Mouse (Mus musculus): ENCODE data around the gene Mavs. TPM values are rescaled to one million over a fixed set of nuclear protein-coding genes. Genes with fewer than 3 reads are reported as not detected.

Gene Mavs
- polyA plus RNA-seq, 1 experiment from 2014 or later: 6.7 TPM

- peak; percentile 75 for ATAC-seq
- Histone ChIP-seq H3K9ac (ENCODE audit: low read depth, low read length) (no peak overlapping the region), H3K4me1 (ENCODE audit: control insufficient read depth, insufficient read depth, low read length) (no peaks in the 10 kb centered on the region), H3K9me3 (replicated peaks; ENCODE audit: control insufficient read depth, low read length, poor library complexity, severe bottlenecking) (no peaks in the 10 kb centered on the region), H3K27ac (ENCODE audit: low read length) (no peak overlapping the region), H3K4me2 (ENCODE audit: low read length) (no peak overlapping the region), H3K27me3 (ENCODE audit: control insufficient read depth, insufficient read depth, low read depth, low read length) (no peaks in the 10 kb centered on the region), H3K4me3 (ENCODE audit: low read depth, low read length) (no peak overlapping the region), H3K36me3 (ENCODE audit: control insufficient read depth, insufficient read depth, low read length) (no peaks in the 10 kb centered on the region)
- WGBS: 35% methylated on average over 7 of the region's 7 CpGs
Observed at GRCm38 (mm10) chr2:131253681-131254328, 19.9 kb downstream of the Mavs start.

DNA sequence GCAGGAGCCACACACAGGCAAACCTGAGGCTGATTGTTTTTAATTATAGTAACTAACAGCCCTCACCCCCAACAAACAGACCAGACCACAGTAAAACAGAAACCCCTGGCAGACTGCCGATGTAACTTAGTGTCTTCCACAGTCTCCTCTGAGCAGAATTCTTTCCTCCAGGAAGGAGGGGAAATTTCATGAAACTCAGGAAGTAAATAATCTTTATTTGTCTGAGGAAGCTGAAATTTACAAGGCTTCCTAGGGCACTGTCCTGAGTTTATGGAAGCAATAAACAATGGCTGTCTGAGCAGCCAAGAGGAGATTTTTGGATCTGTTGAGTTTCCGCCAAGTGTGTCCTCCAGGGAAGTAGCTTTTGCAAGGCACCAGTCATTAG, 20.5 kb downstream of the Mavs start:
- 84% methylated on average over 2 of the region's 2 CpGs for WGBS
- no peak overlapping the region for H3K4me2 ChIP-seq (ENCODE audit: low read length)
- no peaks in the 10 kb centered on the region for H3K9me3 ChIP-seq (replicated peaks; ENCODE audit: control insufficient read depth, low read length, poor library complexity, severe bottlenecking)
- no peak overlapping the region for H3K4me3 ChIP-seq (ENCODE audit: low read depth, low read length)
- no peaks in the 10 kb centered on the region for H3K27me3 ChIP-seq (ENCODE audit: control insufficient read depth, insufficient read depth, low read depth, low read length)
- H3K36me3 ChIP-seq (ENCODE audit: control insufficient read depth, insufficient read depth, low read length): no peaks in the 10 kb centered on the region
- H3K9ac ChIP-seq (ENCODE audit: low read depth, low read length): no peak overlapping the region
- H3K4me1 ChIP-seq (ENCODE audit: control insufficient read depth, insufficient read depth, low read length): no peaks in the 10 kb centered on the region
- H3K27ac ChIP-seq (ENCODE audit: low read length): no peak overlapping the region
- no peak for ATAC-seq

- H3K9me3 ChIP-seq (replicated peaks; ENCODE audit: control insufficient read depth, low read length, poor library complexity, severe bottlenecking): no peaks in the 10 kb centered on the region
- no peak for ATAC-seq
- WGBS: 52% methylated on average over 3 of the region's 3 CpGs
- H3K36me3 ChIP-seq (ENCODE audit: control insufficient read depth, insufficient read depth, low read length): no peaks in the 10 kb centered on the region
- no peak overlapping the region for H3K4me2 ChIP-seq (ENCODE audit: low read length)
- no peak overlapping the region for H3K27ac ChIP-seq (ENCODE audit: low read length)
- no peaks in the 10 kb centered on the region for H3K27me3 ChIP-seq (ENCODE audit: control insufficient read depth, insufficient read depth, low read depth, low read length)
- H3K4me1 ChIP-seq (ENCODE audit: control insufficient read depth, insufficient read depth, low read length): no peaks in the 10 kb centered on the region
- no peak overlapping the region for H3K9ac ChIP-seq (ENCODE audit: low read depth, low read length)
- H3K4me3 ChIP-seq (ENCODE audit: low read depth, low read length): no peak overlapping the region
Observed at GRCm38 (mm10) chr2:131255738-131256137, 21.9 kb downstream of the Mavs start.

GRCm38 (mm10) chr2:131258693-131259092, 24.8 kb downstream of the Mavs start:
- no peak overlapping the region for H3K4me2 ChIP-seq (ENCODE audit: low read length)
- peaks cover 14% of the 10 kb centered on the region for H3K4me1 ChIP-seq (ENCODE audit: control insufficient read depth, insufficient read depth, low read length)
- no peaks in the 10 kb centered on the region for H3K9me3 ChIP-seq (replicated peaks; ENCODE audit: control insufficient read depth, low read length, poor library complexity, severe bottlenecking)
- no peaks in the 10 kb centered on the region for H3K27me3 ChIP-seq (ENCODE audit: control insufficient read depth, insufficient read depth, low read depth, low read length)
- H3K4me3 ChIP-seq (ENCODE audit: low read depth, low read length): no peak overlapping the region
- H3K9ac ChIP-seq (ENCODE audit: low read depth, low read length): no peak overlapping the region
- H3K36me3 ChIP-seq (ENCODE audit: control insufficient read depth, insufficient read depth, low read length): no peaks in the 10 kb centered on the region
- no peak for ATAC-seq
- WGBS: 83% methylated on average over 8 of the region's 8 CpGs
- H3K27ac ChIP-seq (ENCODE audit: low read length): no peak overlapping the region

DNA sequence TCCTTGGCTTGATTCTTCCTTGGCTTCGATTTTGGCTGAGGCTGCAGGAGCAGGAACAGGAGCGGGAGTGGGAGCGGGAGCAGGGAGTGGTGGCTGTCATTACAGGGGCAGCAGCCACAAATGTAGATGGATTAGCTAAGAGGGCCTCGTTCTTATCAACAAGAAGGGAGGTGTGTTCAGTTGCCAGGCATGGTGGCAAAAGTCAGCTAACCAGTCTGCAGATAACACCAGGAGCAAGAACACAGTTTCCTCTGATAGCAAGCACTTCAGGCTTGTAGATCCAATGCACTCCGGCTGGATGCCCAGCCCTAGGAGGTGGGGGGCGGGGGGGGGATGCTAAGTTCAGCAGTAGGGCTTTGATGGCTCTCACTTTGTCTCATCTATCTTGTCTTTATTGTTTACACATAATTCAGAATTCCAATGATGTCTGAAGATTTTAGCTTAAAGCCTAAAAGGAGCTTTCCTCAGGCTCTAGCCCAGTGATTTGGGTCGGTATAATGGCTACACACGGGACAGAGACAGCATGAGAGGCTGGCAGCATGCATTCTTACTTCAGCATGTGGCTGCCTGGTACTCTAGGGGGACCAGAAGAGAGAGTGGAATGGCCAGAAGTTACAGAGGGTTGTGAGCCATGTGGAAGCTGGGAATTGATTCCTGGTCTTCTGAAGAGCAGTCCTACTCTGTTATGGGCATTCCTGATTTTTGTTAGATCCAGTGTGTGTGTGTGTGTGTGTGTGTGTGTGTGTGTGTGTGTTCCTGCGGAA, 26.9 kb downstream of the Mavs start:
- H3K27ac ChIP-seq (ENCODE audit: low read length): no peak overlapping the region

DNA sequence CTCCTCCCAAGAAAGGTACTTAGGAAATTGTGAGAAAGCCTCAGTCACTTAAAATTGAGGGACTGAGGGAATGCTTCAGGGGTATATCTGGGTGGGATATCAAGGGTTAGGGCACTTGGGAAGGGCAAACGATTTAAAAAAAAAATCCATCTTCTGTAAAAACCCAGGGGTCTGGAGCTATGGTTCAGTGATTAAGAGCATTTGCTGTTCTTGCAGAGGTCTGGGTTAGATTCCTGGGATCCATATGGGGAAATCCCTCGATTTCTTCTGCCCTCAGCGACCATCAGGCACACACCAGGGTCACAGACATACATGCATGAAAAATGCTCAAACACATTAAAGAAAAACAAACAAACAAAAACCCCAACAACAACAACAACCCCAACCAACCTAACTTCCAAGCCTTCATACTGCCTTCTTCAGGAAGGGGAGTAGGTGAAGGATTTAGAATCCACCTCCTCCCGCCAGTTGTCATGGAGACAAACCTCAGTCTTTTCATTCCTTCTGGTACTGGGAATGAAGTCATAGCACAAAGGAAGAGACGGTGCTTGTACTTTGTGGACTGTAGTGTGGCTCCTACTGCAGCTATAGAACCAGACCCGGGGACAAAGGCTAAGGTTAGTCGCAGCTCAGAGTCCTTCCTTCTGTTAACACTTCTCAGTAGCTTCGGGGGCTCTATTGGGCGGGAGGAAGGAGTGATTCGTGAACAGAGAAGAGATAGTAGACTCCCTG, 27.8 kb downstream of the Mavs start:
- H3K4me3 ChIP-seq (ENCODE audit: low read depth, low read length): peak overlapping the region; percentile 73
- peak; percentile 83 for ATAC-seq
- H3K36me3 ChIP-seq (ENCODE audit: control insufficient read depth, insufficient read depth, low read length): no peaks in the 10 kb centered on the region
- peak overlapping the region; percentile 73 for H3K9ac ChIP-seq (ENCODE audit: low read depth, low read length)
- H3K27ac ChIP-seq (ENCODE audit: low read length): peak overlapping the region; percentile 97
- H3K9me3 ChIP-seq (replicated peaks; ENCODE audit: control insufficient read depth, low read length, poor library complexity, severe bottlenecking): no peaks in the 10 kb centered on the region
- 1% methylated on average over 10 of the region's 10 CpGs for WGBS
- peak overlapping the region; percentile 78 for H3K4me2 ChIP-seq (ENCODE audit: low read length)
- no peaks in the 10 kb centered on the region for H3K27me3 ChIP-seq (ENCODE audit: control insufficient read depth, insufficient read depth, low read depth, low read length)
- peaks cover 33% of the 10 kb centered on the region for H3K4me1 ChIP-seq (ENCODE audit: control insufficient read depth, insufficient read depth, low read length)

More for the DNA sequence above, 26.9 kb downstream of the Mavs start:
- Histone ChIP-seq H3K4me1 (ENCODE audit: control insufficient read depth, insufficient read depth, low read length) (peaks cover 29% of the 10 kb centered on the region), H3K4me3 (ENCODE audit: low read depth, low read length) (no peak overlapping the region), H3K4me2 (ENCODE audit: low read length) (no peak overlapping the region), H3K9me3 (replicated peaks; ENCODE audit: control insufficient read depth, low read length, poor library complexity, severe bottlenecking) (no peaks in the 10 kb centered on the region), H3K9ac (ENCODE audit: low read depth, low read length) (no peak overlapping the region), H3K36me3 (ENCODE audit: control insufficient read depth, insufficient read depth, low read length) (no peaks in the 10 kb centered on the region), H3K27me3 (ENCODE audit: control insufficient read depth, insufficient read depth, low read depth, low read length) (no peaks in the 10 kb centered on the region)
- ATAC-seq: no peak
- 62% methylated on average over 9 of the region's 9 CpGs for WGBS

- H3K9ac ChIP-seq (ENCODE audit: low read depth, low read length): peak within 1 kb of the TSS; percentile 73
- no peaks in the 10 kb centered on the region for H3K36me3 ChIP-seq (ENCODE audit: control insufficient read depth, insufficient read depth, low read length)
- H3K4me3 ChIP-seq (ENCODE audit: low read depth, low read length): peak within 1 kb of the TSS; percentile 73
- H3K4me2 ChIP-seq (ENCODE audit: low read length): peak within 1 kb of the TSS; percentile 80
- under 1% methylated on average over 49 of the region's 49 CpGs for WGBS
- H3K27ac ChIP-seq (ENCODE audit: low read length): peak within 1 kb of the TSS; percentile 97
- H3K9me3 ChIP-seq (replicated peaks; ENCODE audit: control insufficient read depth, low read length, poor library complexity, severe bottlenecking): no peaks in the 10 kb centered on the region
- peaks cover 33% of the 10 kb centered on the region for H3K4me1 ChIP-seq (ENCODE audit: control insufficient read depth, insufficient read depth, low read length)
- H3K27me3 ChIP-seq (ENCODE audit: control insufficient read depth, insufficient read depth, low read depth, low read length): no peaks in the 10 kb centered on the region
- ATAC-seq: peak; percentile 100
Observed at GRCm38 (mm10) chr2:131262213-131262672, 28.4 kb downstream of the Mavs start, which contains the start of gene Pank2. Pank2 (plus strand) TSS chr2:131262495.

DNA sequence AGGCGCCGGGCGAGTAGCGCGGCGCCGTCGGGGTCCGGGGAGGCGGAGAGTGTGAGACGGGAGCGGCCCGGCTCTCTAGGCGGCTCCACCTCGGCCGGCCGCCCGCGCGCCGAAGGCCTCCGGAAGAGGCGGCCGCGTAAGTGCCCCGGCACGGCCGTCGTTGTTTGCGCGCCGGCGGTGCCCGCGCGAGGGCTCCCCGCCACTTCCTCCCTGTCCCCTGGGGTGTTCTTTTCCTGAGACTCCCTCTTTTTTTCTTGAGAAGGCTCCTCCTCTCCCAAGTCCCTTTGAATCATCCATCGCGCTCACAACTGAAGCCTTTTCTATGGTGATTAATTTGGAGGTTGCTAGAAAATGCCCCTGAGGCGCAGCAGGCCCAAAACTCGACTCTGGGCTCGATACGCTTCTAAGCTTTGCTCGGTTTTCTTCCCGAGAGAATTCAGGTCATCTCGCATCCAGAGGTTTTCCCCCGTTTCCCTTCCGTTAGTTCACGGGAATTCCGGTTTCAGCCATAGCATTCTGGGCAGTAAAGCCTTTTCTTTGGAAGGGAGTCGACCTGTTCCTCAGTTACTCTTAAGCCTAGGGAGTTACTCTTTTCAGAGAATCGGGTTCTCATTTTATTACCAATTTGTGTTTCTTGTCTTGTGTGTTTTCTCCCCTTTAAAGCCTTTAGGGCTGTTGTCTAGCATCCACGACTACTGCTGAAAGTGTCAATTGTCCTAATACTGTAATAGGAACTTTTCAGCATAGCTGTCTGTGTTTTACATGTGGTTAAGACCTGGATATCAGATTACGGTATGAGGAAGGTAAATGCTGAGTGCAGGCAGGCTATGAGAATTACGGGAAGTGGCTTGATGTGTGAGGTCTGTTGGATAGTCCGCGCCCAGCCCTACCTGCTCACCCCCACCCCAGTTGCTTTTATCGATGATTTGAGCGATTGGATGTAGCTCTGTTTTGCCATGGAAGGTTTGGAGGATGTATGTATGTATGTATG, 29.1 kb downstream of the Mavs start:
- H3K27ac ChIP-seq (ENCODE audit: low read length): peak overlapping the region; percentile 92
- H3K4me2 ChIP-seq (ENCODE audit: low read length): peak overlapping the region; percentile 80
- H3K4me3 ChIP-seq (ENCODE audit: low read depth, low read length): peak overlapping the region; percentile 73
- H3K27me3 ChIP-seq (ENCODE audit: control insufficient read depth, insufficient read depth, low read depth, low read length): no peaks in the 10 kb centered on the region
- peak; percentile 77 for ATAC-seq
- H3K9ac ChIP-seq (ENCODE audit: low read depth, low read length): peak overlapping the region; percentile 73
- under 1% methylated on average over 48 of the region's 59 CpGs for WGBS
- H3K36me3 ChIP-seq (ENCODE audit: control insufficient read depth, insufficient read depth, low read length): no peaks in the 10 kb centered on the region
- no peaks in the 10 kb centered on the region for H3K9me3 ChIP-seq (replicated peaks; ENCODE audit: control insufficient read depth, low read length, poor library complexity, severe bottlenecking)
- H3K4me1 ChIP-seq (ENCODE audit: control insufficient read depth, insufficient read depth, low read length): peaks cover 33% of the 10 kb centered on the region
